Mouse (Mus musculus) left cerebral cortex, adult 18-20 months (tissue): ENCODE data around the gene Uvrag. TPM values are rescaled to one million over a fixed set of nuclear protein-coding genes. Genes with fewer than 3 reads are reported as not detected.

Experiments
- DNase-seq, 2 experiments: peaks; one replicate each; pipeline ENCODE4 v3.0.0; 2021 to 2022; ENCODE audit warnings: low spot score in 2 of 2, mixed read lengths in 1 of 2
- total RNA-seq, 2 experiments: library from RNA; stranded (reverse); gene quantifications; 2 replicates each; pipeline ENCODE4 v1.2.3; 2021

Gene Uvrag
- total RNA-seq, 2 experiments from 2014 or later, result 51.7 to 56.8 TPM

DNA sequence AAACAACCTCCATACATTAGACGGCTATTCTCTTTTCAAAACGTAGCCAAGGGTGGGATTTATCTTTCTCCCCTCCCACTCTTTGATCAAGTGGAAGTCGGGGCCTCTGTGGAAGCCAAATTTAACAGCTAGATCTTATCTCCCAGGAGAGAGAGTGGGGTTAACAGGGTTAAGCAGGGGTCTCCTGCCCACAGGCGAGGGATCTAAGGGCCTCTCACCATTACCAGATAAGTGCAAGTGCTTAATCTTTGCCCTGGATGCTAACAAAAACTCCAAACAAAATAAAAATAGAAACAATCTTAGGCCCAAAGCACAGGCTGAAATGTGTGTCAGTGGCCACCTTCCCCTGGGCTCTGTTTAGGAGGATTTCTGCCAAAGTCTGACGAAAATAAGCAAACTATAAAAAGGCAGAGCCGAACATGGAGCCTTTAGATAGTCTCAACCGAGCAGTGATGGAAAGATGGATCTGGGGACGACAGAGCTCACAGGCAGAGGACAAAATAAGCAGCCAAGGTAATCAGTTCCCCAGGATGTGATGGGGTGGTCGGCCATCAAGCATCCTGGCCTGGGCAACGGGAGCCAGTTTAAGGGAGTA lies 245.3 kb downstream of the Uvrag start:
- DNase-seq, result no peak

DNA sequence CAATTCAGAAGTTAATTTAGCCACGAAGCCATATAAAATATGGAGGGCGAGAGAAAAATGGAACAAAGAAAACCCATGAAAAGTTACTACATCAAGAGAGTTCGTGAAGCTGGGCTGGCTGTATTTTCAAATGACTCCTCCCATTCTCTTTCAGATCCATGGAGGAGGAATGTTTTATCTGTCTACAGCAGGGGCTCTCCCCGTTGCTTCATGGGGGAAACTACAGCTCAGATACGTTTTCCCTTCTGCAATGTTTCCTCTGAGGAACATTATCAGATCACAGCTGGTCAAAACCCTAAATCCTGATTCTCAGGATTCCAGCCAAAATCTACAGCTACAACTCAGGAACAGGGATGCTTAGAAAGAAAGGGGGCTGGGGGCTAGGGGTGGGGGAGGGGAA lies 246.2 kb downstream of the Uvrag start:
- no peak for DNase-seq

GRCm38 (mm10) chr7:98894305-98894704 lies 246.6 kb downstream of the Uvrag start:
- DNase-seq, result no peak

- no peak for DNase-seq
Observed at GRCm38 (mm10) chr7:98893144-98893543, 247.8 kb downstream of the Uvrag start.

GRCm38 (mm10) chr7:98889211-98889610 lies 251.7 kb downstream of the Uvrag start:
- no peak for DNase-seq

- no peak for DNase-seq
Observed at GRCm38 (mm10) chr7:98888810-98889209, 252.1 kb downstream of the Uvrag start.

- DNase-seq, result no peak
Observed at GRCm38 (mm10) chr7:98887811-98888261, 253.1 kb downstream of the Uvrag start.

GRCm38 (mm10) chr7:98881887-98882286 lies 259.1 kb downstream of the Uvrag start:
- no peak for DNase-seq

DNA sequence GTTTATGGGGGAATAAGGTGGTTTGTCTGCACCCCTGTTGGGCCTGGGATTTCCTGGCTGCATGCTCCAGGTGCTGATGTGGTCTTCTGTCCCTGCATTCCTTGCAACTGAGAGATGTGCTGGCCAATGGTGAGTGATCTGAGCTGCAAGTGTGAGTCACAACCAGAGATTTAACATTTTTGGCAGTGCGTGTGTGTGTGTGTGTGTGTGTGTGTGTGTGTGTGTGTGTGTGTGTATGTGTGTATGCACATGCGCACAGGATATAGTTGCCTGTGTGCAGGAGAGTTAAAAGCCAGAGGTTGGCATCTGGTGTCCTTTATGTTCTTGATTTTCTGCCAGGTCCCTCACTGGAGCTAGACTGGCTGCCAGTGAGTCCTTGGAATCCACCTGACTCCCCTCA lies 261.8 kb downstream of the Uvrag start:
- no peak for DNase-seq

DNA sequence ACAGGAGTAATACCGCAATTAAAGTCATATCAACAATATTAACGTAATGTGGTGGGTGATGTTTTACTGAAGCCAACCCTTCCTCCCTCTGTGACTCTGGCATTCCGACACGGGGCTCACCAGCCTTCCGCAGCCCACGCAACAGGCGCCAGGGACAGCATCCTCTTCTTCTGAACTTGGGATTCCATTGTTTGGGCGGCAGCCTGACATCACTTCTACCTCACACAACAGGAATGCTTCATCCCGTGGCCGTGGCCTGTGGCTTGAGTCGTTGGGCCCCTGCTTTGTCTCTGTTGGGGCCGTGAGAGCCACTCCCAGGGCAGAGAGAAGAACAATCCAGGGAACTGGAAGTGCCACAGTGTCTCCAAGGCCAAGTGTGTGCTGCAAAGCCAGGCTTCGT lies 264.8 kb downstream of the Uvrag start:
- DNase-seq, result no peak

GRCm38 (mm10) chr7:98875390-98875990 lies 265.5 kb downstream of the Uvrag start:
- no peak for DNase-seq

GRCm38 (mm10) chr7:98874411-98874951 lies 266.5 kb downstream of the Uvrag start:
- no peak for DNase-seq

DNA sequence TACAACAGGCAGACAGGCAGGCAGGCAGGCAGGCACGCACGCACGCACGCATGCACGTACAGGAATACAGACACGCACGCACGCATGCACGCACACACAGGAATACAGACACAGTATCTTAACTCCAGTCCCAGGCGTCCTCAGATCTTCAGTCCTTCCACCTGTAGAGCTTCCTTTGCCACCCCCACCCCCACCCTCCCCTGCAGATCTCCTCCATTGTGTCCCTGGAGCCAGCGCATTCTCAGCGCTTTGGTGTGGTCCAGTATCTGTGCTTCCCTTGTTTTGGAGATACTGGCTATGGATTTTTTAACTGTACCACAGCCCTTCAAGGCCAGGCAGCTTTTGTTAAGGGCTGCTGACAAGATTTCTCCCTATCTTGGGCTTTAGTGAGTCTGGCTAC lies 267.6 kb downstream of the Uvrag start:
- no peak for DNase-seq

DNA sequence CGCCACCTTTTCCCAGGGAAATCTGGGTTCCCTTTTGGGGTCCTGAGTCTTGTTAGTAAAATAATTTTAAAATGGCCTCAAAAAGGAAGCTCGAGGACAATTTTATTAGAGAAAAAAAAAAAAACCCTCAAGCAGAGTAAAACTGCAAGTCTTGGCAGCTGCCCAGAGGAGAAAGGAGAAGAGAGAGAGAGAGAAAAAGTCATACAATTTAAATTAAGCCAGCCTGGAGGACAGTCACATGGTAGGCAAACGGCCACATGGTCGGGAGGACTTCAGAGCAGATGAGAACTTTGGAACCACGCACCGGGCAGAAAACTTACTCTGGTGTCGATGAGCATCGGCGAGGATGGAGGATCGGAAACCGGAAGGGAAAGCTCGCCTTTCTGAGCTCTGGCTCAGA lies 269.1 kb downstream of the Uvrag start:
- no peak for DNase-seq

- no peak for DNase-seq
Observed at GRCm38 (mm10) chr7:98870791-98871190, 270.1 kb downstream of the Uvrag start.

- DNase-seq, result no peak
Observed at GRCm38 (mm10) chr7:98869070-98869469, 271.9 kb downstream of the Uvrag start.

DNA sequence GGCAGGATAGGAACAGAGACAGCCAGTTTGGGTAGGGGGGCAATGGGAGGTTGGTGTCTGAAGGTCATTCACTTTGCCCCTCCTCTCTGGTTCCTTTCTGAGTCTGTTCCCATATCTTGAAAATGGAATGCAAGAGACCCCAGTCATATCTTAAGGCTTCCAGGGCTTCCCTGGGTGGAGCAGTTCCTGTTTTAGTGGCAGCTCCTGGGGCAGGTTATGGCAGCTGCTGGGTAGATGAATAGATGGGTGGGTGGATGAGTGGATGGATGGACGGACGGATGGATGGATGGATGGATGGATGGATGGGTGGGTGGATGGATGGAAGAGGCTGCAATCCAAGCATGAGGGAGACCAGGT lies 273.2 kb downstream of the Uvrag start:
- DNase-seq, result no peak

GRCm38 (mm10) chr7:98867053-98867793 lies 273.7 kb downstream of the Uvrag start:
- no peak for DNase-seq

- DNase-seq, result no peak
Observed at GRCm38 (mm10) chr7:98863969-98864718, 276.8 kb downstream of the Uvrag start.

DNA sequence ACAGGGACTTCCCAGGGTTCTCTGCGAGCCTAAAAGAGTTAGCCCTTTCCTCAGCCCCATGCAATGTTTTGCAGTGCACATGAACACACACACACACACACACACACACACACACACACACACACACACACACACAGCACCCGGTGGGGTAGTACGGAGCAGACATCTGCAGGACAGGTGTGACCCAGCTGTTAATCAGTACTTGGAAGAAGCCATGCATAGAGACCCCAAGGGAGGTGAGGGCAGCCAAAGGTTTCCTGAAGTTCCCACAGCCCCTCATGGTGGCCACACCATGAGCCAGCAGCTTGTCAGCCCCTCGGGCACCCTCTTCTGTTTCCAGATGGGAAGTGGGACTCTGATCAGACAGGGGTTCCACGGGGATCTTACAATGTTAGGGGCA lies 277.9 kb downstream of the Uvrag start:
- DNase-seq, result no peak

GRCm38 (mm10) chr7:98861002-98861401 lies 279.9 kb downstream of the Uvrag start:
- DNase-seq, result no peak

DNA sequence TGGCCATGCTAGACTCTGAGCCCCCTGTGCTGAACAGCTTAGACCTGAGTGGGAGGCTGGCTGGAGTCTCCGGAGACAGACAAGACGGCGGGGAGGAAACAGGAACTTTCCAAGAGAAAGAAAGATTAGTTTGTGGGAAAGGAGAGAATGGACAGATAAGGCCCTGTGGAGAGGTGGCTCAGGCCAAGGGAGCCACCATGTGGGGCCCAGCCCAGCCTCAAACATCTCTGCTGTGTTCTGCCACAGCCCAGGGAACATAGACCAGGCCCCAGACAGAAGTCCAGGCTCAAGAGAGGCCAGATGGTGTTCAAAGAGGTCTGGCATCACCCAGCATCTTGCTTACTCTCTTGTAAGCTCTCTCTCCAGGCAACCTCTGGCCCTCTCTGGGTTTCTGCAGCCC lies 283.8 kb downstream of the Uvrag start:
- no peak for DNase-seq
